Mouse (Mus musculus): ENCODE measurements at regions not wholly inside any gene's neighbourhood (a gene's known extent, or its start where the extent isn't known, plus 50 kb on each side); places are given as distances from the start of the nearest gene placed in this dataset.

DNA sequence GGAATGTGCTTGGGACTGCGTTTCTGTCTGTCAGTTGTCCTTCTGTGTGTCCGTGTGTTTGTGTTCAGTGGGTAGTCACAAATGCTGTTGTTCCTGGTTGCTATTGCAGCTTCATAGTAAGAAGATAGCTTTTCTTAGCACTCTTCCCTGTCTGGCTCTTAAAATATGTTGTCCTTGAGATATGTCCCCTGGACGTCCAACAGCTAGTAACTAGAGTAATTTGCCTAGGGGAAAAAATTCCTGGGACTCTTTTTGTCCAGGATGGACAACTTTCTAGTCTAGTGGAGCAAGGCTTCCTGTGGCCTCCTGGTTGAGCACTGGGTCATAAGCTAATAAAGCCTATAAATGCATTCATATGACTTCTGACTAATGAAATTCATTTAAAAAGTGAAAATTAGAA lies 354.9 kb upstream of the Gm10295 start:
- TF ChIP-seq CTCF (conservative IDR thresholded peaks at IDR 0.05; ENCODE audit: low read length) (no peak), NANOG (IDR thresholded peaks at IDR 0.05; ENCODE audit: borderline replicate concordance, low read length) (no peak)
